Mouse (Mus musculus): Measurements from ENCODE around the gene Tcap.
"Not testable (repeated sequence)": the region's sequence is repeated elsewhere in the genome, so short reads cannot be mapped to it uniquely, and the experiment has no call there.

Tcap gene

DNA sequence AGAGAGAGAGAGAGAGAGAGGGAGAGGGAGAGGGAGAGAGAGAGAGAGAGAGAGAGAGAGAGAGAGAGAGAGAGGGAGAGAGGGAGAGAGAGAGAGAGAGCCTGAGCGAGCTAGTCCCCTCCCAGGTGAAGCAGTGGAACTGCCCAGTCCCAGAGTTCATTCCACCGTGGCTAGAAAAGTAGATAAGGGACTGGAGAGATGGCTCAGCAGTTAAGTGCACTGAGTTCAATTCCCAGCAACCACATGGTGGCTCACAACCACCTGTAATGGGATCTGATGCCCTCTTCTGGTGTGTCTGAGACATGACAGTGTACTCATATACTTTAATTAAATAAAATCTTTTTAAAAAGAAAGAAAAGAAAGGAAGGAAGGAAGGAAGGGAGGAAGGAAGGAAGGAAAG lies 1.2 kb upstream of the Tcap start:
- not testable (repeated sequence) for DNase-seq

DNA sequence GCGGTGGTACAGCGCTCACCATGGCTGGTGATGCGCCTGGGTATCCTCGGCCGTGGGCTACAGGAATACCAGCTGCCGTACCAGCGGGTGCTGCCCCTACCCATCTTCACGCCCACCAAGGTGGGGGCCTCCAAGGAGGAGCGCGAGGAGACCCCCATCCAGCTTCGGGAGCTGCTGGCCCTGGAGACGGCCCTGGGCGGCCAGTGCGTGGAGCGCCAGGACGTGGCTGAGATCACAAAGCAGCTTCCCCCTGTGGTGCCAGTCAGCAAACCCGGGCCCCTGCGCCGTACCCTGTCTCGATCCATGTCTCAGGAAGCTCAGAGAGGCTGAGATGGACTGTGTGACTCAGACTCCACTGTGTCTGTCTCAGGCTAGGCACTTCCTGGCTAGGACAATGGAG lies 605 bp downstream of the Tcap start:
- DNase-seq, result no peak

DNA sequence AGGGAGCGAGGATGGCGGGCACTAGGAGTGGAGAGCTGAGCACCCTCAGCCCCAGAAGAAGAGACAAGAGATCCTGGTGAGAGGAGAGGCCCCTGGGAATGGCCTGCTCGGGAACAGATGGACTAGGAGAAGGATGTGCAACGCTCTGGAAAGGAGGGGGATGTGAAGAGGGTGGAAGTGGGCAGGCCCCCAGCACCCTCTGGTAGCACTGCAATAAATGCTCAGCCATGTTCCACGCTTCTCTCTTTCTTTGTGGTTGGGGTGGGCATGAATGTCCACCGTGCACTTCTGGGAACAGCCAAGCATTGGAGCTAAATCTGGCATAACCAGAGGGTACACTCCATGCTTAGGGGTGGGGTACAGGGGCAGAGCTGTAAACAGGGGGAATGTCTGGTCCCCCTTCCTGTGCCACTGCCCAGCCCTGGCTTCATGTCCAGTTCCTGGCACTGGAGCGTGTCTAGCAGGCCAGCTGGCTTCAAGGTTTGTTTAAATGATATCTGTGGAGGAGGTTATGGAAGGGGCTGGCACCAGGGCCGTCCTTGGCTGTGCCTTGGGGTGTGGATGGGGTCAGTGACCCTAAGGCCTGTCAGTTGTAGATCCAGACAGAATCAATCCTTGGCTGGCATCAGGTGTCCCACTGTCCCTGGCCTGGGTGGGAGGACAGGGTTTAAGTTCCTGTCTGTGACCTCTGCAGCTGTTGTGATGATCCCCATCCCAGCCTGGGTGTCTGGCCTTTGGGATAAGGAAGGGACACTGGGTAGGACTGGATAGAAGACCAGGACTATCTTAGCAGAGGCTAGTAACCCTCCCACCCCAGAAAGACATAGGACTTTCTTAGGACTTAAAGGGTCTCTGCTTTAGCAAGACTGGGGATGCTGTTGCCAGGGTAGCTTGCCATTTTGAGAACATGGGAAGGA lies 1.4 kb downstream of the Tcap start:
- DNase-seq, result no peak

DNA sequence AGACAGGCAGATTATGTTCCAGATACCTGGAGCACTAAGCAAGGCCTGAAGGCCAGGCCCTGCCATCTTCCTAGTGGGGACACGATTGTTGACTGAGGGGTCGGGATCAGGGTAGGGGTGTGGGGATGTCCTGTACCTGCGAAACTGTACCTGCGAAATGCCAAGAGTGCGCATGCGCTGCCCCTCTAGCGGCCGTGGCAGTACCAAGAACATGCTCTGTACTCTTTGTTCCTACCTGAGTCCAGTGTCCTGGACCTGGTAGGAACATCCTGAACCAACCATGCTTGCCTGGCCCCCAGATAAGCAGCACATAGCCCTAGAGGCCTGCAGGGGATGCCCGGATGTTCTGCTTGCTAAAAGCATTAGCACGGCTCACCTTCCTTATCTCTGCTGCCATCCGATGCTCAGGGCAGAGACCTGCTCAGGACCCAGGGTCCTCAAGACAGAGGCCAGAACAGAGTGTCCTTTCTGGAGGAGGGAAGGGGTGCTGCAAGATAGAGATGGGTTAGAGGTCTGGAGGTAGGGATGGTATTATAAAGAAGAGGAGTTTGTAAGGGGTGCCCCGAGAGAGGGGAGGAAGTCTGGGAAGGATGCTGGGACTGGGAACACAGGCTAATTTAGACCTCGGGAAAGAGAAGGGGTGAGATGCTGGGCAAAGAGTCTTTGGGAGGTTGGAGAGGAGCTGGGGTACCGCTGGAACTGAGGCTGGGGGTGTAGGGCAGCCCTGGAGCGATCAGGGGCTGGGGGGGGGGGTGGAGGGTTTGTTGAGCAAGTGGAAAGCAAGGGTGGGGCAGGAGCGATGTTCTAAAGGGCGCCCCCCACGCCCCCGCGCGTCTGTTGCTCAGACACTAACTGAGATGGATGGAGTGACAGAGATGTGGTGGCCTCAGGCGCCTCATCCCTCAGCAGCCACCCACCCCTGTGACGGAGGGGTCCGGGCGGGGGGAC lies 2.3 kb downstream of the Tcap start, which contains the start of gene Pnmt:
Gene Pnmt (plus strand): TSS at position 813 of the 948 bp plus-strand sequence.
- DNase-seq, result no peak

DNA sequence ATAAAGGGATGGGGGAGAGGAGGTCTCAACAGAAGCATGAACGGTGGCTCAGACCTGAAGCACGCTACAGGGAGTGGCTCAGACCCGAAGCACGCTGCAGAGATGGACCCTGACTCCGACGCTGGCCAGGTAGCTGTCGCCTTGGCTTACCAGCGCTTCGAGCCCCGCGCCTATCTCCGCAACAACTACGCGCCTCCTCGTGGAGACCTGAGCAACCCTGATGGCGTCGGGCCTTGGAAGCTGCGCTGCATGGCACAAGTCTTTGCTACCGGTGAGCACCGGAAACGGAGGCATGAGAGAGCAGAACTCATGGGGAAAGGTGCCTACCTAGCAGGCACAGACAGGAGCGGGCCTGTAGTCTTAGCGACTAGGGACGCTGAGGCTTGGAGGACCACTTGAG lies 3.0 kb downstream of the Tcap start:
- DNase-seq, result no peak

DNA sequence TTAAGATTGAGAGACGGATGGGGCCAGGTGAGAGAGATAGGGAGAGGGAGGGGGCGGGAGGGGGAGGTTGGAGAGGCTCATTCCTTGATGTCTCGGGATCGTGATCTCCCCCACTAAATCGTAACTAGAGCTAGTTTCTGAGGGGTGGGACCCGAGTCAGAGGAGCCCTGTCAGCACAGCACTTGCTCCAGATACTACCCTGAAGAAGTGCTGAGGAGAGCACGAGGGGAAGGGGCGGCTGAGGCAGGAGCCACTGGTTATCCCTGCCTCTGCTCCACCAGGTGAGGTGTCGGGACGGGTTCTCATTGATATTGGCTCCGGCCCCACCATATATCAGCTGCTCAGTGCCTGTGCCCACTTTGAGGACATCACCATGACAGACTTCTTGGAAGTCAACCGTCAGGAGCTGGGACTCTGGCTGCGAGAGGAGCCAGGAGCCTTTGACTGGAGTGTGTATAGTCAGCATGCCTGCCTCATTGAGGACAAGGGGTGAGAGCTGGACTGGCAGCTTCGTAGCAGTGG lies 3.5 kb downstream of the Tcap start:
- no peak for DNase-seq

DNA sequence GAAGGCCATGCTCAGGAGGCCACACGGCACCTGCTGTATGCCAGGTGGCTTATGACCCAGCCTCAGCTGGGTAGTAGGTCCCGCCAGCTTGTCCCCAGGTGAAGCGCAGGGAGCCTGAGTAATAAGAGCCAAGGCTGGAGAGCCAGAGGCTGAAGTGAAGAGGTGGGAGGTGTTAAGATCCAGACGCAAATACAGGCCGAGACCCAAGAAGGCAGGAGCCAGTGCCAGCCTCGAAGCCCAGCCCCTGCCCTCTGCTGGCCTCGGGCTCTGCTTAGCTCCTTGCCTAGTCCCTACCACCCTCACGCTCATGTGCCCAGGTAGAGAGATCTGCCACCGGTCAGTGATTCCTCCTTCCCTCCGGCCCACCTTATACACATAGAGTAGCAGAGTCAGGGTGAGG lies 4.7 kb downstream of the Tcap start:
- DNase-seq, result no peak

DNA sequence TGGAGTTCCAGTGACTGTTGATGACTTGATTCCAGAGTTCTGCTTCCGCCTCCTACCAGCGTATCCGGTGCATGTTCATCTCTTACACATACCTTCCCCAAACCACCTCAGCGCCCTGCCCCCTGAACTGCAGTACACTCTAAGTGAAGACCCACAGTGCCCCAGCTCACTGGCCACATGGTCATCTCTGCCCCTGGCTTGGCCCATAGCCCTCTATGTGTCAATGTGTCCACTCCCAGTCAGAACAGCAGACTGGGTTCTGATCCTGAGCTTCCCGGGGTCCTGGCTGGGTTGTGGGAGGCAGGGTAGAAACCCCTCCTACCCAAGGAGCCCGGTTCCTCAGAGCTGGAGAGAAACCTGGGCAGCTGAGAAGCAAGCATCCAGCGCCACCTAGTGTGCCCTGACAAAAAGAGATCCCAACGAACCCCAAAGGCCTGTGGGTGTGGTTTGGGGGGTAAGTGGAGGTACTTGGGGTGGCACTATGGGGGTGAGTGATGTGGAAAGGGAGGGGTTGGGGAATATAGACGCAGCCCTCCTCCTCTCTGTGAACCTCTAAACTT lies 5.7 kb downstream of the Tcap start:
- peak in 1 of 2 experiments; percentile 41 for DNase-seq

DNA sequence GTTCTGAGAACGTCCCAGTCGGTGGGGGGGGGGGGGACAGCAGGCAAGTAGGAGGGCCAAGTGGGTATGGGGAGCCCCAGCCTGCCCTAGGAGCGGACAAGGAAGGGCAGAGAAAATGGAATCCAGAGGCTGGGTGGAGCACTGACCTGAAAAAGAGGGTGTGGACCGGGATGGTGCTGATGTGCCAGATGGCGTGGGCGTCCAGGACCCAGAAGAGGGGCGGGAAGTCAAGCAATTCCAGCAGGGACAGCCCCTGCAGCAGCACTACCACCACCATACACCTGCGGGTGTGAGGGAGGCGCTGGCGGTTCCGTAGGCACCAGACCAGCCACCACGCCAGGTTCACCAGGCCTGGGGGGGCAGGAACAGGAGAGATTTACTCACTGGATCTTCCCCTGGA lies 6.5 kb downstream of the Tcap start:
- DNase-seq, result no peak

DNA sequence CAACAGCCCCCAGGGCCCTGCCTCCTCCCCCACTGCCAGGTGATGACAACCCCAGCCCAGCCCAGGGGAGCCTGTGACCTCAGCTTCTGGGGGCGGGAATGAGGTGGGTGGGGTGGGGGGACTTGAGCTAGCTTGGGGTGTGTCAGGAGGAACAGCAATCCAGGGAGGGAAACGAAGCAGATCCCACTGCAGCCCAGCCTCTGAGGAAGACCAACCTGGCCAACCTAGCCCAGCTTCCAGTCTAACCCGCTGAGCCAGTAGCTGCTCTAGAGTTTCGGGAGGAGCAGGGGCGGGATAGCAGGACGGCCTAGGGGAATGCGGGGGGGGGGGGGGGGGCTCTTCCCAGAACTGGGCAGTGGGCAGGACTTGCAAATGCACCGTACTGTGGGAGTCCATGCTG lies 8.4 kb downstream of the Tcap start:
- no peak for DNase-seq

DNA sequence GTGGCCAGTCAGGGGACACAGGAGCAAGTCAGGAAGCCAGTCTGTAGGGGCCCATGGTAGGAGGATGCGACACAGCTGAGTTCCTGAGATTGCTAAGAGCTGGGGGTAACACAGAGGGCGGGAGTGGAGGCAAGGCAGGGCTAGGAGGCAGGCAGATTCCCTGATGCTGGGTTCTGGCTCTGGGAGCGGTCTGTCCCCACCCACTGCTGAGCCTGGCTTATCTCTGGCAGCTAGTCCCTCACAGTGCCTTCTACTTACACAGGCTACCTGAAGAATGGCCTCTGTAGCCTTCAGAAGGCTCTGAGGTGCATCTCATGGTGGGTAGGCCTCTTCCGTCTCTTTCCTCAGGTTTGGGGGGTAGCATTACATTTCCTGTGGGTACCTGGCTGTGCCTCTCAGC lies 9.0 kb downstream of the Tcap start:
- DNase-seq, result no peak

DNA sequence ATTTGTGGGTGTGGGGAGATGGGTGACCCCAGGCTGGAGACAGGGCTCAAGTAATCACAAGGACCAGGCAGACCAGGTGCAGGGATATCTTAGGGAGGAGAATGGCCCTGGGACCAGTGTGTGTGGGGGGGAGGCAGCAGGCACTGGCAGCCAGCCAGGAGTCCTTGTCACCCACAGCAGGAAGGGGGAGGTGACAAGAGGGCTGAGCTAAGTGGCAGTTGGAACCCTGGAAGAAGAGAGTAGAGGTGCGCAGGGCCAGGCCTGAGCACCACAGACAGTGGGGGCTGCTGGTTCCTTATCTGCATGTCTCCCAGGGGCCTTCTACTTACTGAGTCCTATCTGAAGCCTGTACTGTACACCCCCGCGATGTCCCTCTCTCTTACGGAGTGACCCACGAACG lies 9.7 kb downstream of the Tcap start:
- peak in 1 of 2 experiments; percentile 19 for DNase-seq

DNA sequence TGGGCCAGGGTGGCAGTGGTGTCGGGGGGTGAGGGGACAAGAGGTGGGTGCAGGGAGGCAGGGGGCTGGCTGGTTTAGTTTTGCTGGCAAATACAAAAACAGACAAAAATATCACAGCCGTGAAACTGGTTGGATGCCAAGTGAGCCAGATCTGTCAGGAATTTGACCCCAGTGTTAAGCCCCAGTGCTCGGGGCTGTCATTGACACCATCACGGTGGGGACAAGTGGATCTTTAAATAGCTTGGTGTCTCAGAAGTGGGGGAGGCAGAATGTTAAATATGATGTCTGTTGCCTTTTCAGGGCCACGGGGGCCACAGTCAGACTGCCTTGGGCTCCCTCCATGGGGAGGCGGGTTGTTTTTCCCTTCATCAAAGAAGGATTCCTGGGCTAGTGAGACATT lies 10.7 kb downstream of the Tcap start:
- no peak for DNase-seq

DNA sequence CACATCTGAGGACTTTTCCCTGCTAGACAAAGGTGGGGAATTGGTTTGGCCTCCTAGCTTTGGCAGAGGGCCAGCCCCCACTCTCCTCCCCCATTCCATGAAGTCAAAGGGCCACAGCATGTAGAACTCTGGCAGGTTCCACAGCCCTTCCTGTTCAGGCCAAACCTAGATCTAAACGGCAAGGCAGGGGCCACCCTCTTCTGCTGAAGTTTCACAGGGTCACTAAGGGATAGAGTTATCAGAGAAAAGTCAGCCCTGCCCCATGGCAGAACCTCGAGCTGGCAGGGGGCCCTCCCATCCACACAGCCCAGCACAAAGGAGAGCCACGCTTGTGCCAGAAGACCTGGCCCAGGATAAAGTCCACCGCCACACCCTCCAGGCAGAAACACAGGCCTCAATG lies 11.4 kb downstream of the Tcap start:
- DNase-seq, result no peak

DNA sequence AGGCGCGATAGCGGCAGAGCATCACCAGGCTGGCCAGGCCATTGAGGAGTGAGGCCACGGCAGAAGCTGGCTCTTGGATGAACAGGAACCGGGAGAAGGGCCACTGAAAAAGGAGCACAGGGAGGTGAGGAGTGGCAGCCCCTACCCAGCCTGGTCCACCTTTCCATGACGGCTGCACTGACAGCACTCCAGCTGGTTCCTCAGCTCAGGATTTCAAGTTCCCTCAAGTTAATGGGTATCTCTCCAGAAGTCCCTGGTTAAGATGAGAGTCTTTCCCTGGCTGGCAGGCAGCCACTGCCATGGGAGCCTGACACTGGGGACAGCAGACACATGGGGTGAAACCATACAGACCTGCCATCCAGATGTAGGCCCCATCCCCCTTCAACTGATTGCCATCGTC lies 14.3 kb downstream of the Tcap start:
- no peak for DNase-seq

DNA sequence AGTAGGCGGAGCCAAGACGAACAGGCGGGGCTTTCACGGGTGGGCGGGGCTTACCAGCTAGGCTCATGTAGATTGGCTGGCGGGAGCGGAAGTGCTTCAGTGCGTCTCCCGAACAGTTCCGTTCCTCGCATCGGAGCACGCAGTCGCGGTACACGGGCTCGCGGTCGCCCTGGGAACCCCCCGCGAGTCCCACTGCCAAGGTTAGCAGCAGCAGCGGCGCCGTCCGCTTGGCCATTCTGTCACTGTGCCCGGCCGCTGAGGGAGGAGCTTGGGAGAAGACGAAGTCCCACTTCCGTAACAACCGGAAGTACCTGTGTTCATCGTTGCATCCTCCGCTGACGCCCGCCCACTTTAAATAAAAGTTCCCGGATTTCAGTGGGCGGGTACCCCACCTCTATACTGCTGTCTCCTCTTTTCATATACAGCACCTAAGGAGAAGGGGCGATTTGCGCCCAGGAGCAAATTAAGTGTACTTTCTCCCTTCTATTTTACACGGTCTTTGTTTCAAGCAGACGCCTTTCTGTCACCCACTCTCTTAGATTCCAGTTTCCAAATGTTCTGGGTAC lies 16.6 kb downstream of the Tcap start, which contains the start of gene Pgap3:
Gene Pgap3 (minus strand): TSS at position 330 of the 566 bp plus-strand sequence.
- peak; percentile 82 to 85 for DNase-seq

DNA sequence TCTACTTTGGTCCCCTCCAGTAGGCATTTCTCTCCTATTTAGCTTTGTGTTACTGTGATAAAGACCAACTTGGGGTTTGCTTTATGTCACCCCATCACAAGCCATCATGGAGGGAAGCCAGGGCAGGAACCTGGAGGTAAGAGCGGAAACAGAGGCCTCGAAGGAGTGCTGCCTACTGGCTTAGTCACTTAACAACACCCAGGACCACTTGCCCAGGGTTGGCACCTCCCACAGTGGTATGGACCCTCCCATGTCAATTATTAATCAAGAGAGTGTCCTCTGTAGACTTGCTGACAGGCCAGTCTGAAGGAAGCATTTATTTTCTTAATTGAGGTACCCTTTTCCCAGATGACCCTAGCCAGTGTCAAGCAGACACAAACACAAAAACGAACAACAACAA lies 17.2 kb downstream of the Tcap start:
- DNase-seq, result no peak

DNA sequence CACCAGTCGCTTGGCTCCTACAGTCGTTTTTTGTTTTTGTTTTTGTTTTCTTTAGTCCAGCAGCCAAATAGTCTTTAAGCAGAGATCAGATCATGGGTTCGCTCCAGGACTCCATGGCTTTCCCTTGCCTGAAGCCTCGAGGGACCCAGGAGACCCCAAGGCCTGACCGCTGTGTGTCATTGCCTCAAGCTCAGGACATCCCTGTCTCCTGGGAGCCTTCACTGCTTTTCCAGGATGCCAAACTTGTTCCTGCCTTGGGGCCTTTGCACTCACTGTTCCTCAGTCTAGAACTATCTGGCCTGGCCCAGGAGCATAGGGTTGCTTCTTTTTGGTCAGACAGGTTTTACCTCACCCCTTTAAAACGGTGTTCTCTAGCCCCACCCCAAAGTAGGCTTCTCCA lies 23.0 kb downstream of the Tcap start:
- no peak for DNase-seq

DNA sequence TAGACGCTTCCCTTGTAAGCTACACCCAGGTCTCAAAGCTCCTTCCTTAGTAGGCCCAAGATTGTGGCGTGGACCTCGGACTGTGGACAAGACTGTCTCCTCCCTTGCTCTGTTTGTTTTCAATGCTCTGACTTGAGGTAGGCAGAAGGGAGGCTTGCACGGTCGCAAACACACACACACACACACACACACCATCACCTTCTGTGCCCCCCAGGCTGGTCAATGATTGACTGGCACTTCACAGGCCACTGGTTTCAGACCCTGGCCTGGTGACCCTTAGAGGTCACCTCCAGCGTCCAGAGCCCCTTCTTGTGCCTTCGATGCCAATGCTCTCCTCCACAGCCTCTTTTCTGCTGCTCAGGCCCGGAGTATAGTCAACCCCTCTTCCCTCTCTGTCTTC lies 25.3 kb downstream of the Tcap start:
- DNase-seq, result no peak

DNA sequence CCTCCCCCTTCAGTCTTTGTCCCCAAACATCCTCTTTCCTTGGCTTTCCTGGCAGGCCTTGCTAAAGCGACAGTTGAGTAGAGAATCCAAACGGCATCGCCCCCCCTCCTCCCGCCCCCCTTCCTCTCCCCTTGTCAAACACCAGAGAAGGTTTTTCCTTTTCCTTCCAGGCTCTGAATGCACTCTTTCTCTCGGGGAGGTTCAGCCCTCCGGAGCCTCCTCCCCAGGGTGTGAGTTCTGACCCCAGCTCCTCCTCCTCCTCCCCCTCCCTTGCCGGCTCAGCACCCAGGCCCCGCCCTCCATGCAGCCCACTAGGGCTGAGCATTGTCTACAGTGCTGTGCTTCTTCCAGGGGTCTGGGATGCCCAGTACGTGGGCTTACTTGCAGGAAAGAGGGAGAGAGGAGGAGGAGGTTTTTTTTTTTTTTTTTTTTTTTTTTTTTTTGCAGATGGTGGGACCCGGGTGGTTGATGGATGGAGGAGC lies 25.8 kb downstream of the Tcap start:
- DNase-seq, result no peak

DNA sequence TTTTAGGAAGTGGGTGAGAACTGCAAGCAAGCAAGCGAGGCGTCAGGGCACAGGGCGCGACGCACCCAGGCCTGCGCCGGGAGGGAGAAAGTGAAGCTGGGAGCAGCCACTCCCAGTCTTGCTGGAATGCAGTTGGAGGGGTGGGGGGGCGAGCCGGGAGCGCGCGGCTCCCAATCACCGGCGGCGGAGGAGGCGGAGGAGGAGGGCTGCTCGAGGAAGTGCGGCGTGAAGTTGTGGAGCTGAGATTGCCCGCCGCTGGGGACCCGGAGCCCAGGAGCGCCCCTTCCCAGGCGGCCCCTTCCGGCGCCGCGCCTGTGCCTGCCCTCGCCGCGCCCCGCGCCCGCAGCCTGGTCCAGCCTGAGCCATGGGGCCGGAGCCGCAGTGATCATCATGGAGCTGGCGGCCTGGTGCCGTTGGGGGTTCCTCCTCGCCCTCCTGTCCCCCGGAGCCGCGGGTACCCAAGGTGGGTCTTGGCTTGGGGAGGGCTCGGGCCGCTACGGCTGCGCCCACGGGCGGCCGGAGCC lies 28.7 kb downstream of the Tcap start, which contains the start of gene Erbb2:
Gene Erbb2 (plus strand): TSS at position 198 of the 524 bp plus-strand sequence.
- DNase-seq, result peak in 1 of 2 experiments; percentile 19

DNA sequence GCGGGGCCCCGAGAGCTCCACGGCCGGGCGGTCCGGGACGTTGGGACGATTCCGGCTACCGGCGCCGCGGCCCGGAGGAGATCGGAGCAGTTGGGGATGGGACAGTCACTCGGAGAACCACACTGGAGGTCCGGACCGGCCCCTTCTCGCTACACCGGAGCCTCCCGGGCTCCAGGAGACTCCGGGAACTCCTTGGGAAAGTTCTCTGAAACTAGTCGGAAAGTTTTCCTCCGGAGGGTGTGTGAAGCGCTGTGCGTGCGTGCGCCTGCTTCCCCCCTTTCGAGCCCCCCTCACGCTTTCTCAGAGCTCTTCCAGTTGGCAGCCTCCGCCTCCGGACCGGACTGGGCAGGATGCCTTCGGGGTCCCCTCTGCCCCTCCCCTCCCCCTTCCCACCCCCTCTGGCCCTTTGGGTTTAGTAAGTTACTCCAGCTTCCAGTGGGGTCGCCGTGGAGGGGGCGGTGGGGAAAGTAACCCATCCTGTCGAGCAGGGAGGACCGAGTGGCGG lies 29.2 kb downstream of the Tcap start:
- no peak for DNase-seq

Measured in spleen, adult 18-20 months (tissue).